Mouse (Mus musculus): ENCODE results near the gene Stambpl1.

GRCm38 (mm10) chr19:34288696-34289095 lies 96.7 kb downstream of the Stambpl1 start:
- no peak for TF ChIP-seq POLR2A (IDR thresholded peaks at IDR 0.05; ENCODE audit: low read depth, low read length)
- TF ChIP-seq CTCF (IDR thresholded peaks at IDR 0.05; ENCODE audit: borderline replicate concordance, insufficient read depth, low read length), result no peak
